Mouse (Mus musculus) ES-Bruce4 (cell line): Measurements from ENCODE around the gene Aanat.

Experiments used
- CTCF ChIP-seq: IDR thresholded peaks from one replicate; pipeline ENCODE4 v1.8.1; 2011; ENCODE audit warnings: low read depth, low read length
- POLR2A ChIP-seq: IDR thresholded peaks from one replicate; pipeline ENCODE4 v1.8.1; 2011; ENCODE audit warnings: low read length; ENCODE audit not compliant: insufficient read depth

DNA sequence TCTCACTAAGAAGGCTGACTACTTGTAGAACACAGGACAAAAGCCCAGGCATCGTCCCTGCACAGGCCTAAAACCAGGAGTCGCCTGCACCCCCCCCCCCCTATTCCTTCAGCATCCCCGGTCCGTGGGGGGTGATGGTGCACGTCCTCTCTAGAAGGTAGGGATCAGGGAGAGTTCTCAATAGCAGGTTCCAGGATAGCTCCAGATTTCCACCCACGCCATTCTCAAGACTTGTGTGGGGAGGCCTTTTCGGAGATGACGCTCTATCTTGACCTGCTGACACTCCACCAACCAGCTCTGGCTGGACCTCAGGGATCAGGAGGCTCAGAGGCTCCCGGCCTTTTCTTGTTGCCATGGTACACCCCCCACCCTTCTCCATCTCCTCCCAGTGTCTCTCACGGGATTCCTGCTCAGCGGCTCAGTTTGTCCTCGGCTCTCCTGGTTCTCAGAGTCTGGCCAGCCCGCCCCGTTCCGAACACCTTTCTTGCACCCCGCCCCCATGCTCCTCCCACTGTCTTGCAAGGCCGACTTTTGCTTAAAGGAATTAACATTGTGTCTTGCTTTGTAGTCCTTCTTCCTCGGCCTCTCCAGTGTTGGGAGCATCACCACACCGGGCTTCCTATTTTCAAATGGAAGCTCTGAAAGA lies 57.5 kb downstream of the Aanat start:
- TF ChIP-seq CTCF: no peak
- no peak for TF ChIP-seq POLR2A
